Mouse (Mus musculus) spleen, embryonic (tissue): ENCODE data around the gene Slc33a1.

ENCODE experiments used
- CTCF ChIA-PET: fragments of 350-600 bp; sonication (Branson Sonifier 250); formaldehyde crosslinking; loops from one replicate; lab custom pipeline; 2022; lab: Charles Lee

Slc33a1 gene

DNA sequence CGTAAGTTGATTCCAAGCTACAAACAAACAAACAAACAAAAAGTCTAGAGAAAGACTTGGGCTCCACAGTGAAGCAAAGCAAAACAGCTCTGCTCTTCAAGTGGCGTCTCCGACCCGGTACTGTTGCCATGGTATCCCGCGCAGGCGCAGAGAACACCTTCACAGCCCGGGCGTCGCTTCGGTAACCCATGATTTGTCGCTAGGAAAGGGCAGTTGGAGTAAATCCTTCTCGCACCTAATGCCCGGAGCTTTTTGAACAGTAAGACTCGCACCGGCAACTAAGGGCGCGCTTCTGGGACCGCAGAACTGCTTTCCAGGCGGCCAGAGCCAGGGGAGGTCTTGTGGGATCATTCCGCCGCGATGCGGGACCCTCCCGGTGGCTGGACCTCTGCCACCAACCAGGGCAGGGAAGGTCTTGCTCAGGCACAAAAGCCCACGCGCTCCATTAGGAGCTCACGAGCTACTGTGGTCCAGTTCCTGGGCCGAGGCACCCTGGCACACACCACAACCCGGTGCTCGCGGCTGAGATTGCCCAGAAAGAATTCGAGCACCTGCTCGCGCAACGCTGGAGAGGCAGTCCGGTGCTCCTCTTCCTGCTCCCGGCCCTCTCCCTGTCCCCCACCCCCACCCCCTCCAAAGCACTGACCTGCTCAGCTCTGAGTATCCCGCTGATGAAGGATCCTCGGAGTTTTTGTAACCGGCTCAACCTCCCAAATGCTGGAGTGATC is 65.8 kb downstream of the Slc33a1 start:
- CTCF ChIA-PET, result no interaction called here

DNA sequence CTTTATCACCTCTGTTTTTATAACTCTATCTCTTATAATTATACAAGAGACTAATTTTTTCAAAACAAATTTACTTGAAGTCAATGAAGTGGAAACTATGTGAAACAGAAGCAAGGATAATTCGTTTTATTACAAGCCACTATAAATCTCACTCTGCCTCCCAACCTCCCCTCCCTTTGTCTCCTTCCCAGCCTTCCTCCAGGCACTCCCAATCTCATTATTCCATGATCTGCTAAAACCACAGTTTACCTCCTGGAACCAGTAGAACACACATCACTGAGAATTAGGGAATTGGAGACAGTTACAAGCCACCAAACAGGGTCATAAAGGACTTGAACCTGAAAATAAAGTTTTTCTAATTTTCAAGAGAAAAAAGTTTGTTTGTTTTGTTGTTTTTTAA is 67.4 kb downstream of the Slc33a1 start:
- CTCF ChIA-PET, result no interaction called here

DNA sequence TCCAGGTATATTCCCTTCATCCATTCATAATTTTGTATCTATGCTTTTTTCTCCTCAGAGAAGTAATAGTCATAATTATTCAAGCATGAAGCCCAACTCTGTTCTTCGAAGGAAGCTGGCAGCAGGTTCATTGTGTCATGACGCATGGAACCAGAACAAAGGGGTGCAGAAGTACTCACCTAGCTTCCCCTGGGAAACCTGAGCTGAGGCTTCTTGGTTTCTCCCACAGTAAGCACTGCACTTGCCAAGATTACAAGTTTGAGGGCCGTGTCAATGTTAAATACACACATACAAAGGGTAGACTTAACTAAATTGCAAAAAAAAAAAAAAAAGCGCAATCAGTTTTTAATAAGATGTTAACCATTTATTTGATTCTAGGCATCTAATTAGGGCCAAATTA is 68.3 kb downstream of the Slc33a1 start:
- CTCF ChIA-PET, result no interaction called here

DNA sequence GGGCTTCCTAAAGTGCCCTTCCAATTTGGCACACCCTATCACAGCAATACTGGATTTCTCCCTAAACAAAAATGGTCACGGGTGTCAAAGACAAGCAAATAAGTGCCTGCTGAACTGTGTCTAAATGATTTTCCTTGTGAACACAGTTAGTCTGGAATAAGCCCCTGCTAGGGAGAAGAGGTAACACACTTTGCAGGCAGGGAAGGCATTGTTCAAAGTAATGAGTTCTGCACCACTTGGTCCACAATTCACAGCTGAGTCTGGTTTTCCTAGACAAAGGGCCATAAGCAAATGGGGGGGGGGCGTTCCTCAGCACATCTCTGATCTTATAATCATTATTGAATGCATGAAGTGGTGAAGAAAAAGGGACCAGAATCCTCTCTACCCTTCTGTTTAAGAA is 68.8 kb downstream of the Slc33a1 start:
- CTCF ChIA-PET, result no interaction called here

DNA sequence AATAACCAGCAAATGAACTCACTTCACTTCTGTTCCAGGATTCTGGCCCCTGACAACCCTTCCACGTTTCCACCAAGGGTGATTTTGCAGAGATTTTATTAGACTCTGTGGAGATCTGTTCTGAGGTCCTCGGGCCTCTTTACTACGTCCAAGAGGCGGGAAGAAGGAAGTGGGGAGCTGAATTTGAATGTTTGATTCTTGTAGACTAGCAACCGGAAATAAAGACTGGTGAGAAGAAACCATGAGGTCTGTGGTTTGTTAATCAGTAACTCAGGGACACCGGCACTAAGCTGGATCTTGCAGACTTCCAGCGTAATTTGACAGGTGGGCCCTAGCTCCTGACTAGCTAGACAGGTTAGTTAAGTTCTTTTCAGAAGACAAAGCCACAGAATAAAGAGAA is 70.9 kb downstream of the Slc33a1 start:
- CTCF ChIA-PET, result no interaction called here

DNA sequence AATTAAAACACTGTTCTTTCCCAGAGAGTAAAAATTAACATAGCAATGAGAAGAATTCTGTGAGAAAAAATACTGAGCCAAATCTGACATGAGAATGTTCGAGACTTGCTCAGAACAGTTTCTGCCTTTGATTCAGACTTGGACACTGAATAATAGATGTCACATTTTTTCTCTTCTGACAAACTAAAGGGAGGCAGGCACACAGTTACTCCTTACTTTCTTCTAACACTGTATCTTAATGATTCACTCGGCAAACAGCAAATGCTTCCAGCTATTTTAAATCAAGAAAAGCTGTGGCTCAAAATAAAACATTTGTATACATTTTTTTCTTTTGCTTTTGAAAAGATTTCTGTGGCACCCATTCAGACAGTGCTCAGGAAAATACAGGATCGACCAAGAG is 72.4 kb downstream of the Slc33a1 start:
- CTCF ChIA-PET, result no interaction called here
